In genomic region chr17:10317981-10318551, GRCm38 (mm10) we compare ENCODE assay signal across 8 mouse cellular contexts. TPM values are rescaled to one million over a fixed set of nuclear protein-coding genes. Genes with fewer than 3 reads are reported as not detected.
DNase-seq lines count a peak whose midpoint lies in the region; ATAC-seq and TF ChIP-seq lines count a peak whose summit lies in the region.

No protein-coding gene starts in this region.

- TF ChIP-seq POLR2A in liver, adult 2 months (IDR thresholded peaks at IDR 0.05; ENCODE audit: extremely low read depth, insufficient read depth, low read length), result no peak

- no peaks in the 10 kb centered on the region for H3K9me3 ChIP-seq in forebrain, embryonic 16.5 days (ENCODE audit: control insufficient read depth, low read length)
- no peaks in the 10 kb centered on the region for H3K9me3 ChIP-seq in hindbrain, embryonic 12.5 days (replicated peaks)
- no peaks in the 10 kb centered on the region for H3K9me3 ChIP-seq in midbrain, postnatal 0 days (ENCODE audit: low read length)
- H3K9me3 ChIP-seq in stomach, embryonic 15.5 days, result no peaks in the 10 kb centered on the region

- ATAC-seq in frontal cortex, adult (ENCODE audit: low TSS enrichment), result no peak
- no peak for ATAC-seq in forebrain, embryonic 16.5 days
- ATAC-seq in hindbrain, embryonic 12.5 days (ENCODE audit: low FRiP score), result no peak
- ATAC-seq in midbrain, postnatal 0 days (ENCODE audit: low FRiP score), result no peak
- no peak for ATAC-seq in stomach, embryonic 15.5 days (ENCODE audit: insufficient read depth, low FRiP score, low read depth)

- peaks cover 19% of the 10 kb centered on the region for H3K4me1 ChIP-seq in forebrain, embryonic 16.5 days (replicated peaks; ENCODE audit: control insufficient read depth, insufficient read depth, low read length)
- peaks cover 27% of the 10 kb centered on the region for H3K4me1 ChIP-seq in hindbrain, embryonic 12.5 days
- peaks cover 16% of the 10 kb centered on the region; the same call in 1 of the 2 replicates for H3K4me1 ChIP-seq in liver, adult 2 months (ENCODE audit: control insufficient read depth, insufficient read depth, low read length)
- peaks cover 12% of the 10 kb centered on the region; the same call in 1 of the 2 replicates for H3K4me1 ChIP-seq in midbrain, postnatal 0 days (ENCODE audit: insufficient read depth, low read length)
- peaks cover 3% of the 10 kb centered on the region; the same call in 1 of the 2 replicates for H3K4me1 ChIP-seq in stomach, embryonic 15.5 days

- TF ChIP-seq CTCF in liver, adult 2 months (IDR thresholded peaks at IDR 0.05; ENCODE audit: low read depth, low read length), result no peak
- TF ChIP-seq CTCF in midbrain, postnatal 0 days (IDR thresholded peaks at IDR 0.05), result no peak

- peak overlapping the region; percentile 99 for H3K4me3 ChIP-seq in forebrain, embryonic 16.5 days (replicated peaks; ENCODE audit: low read length)
- H3K4me3 ChIP-seq in hindbrain, embryonic 12.5 days, result peak overlapping the region; percentile 91
- H3K4me3 ChIP-seq in liver, adult 2 months (ENCODE audit: insufficient read depth, low read depth, low read length), result peak overlapping the region; percentile 100
- peak overlapping the region; percentile 89 for H3K4me3 ChIP-seq in midbrain, postnatal 0 days (ENCODE audit: low read depth, low read length)
- peak overlapping the region; percentile 77 for H3K4me3 ChIP-seq in stomach, embryonic 15.5 days (replicated peaks)

- peak overlapping the region; percentile 61 for H3K4me2 ChIP-seq in forebrain, embryonic 16.5 days (ENCODE audit: low read length)
- peak overlapping the region; percentile 57 for H3K4me2 ChIP-seq in hindbrain, embryonic 12.5 days (replicated peaks)
- H3K4me2 ChIP-seq in midbrain, postnatal 0 days (ENCODE audit: low read depth, low read length, poor library complexity, severe bottlenecking), result peak overlapping the region; percentile 52
- H3K4me2 ChIP-seq in stomach, embryonic 15.5 days, result peak overlapping the region; percentile 53

- no peaks in the 10 kb centered on the region for H3K36me3 ChIP-seq in forebrain, embryonic 16.5 days (ENCODE audit: control insufficient read depth, insufficient read depth)
- no peaks in the 10 kb centered on the region for H3K36me3 ChIP-seq in hindbrain, embryonic 12.5 days
- H3K36me3 ChIP-seq in liver, adult 2 months (ENCODE audit: control insufficient read depth, insufficient read depth, low read length), result no peaks in the 10 kb centered on the region
- no peaks in the 10 kb centered on the region for H3K36me3 ChIP-seq in midbrain, postnatal 0 days (ENCODE audit: insufficient read depth, low read length)
- no peaks in the 10 kb centered on the region for H3K36me3 ChIP-seq in stomach, embryonic 15.5 days

- DNase-seq in frontal cortex, postnatal 36 days (ENCODE audit: low spot score in 2 of 2), result peak; percentile 52
- peak; percentile 55 for DNase-seq in cerebellum, adult 11-12 months
- peak; percentile 61 for DNase-seq in liver, adult 2 months (ENCODE audit: extremely low read depth, low read depth, low spot score)
- peak; percentile 46 for DNase-seq in midbrain, postnatal 0 days (ENCODE audit: low spot score)

- peak overlapping the region; percentile 99 for H3K27ac ChIP-seq in forebrain, embryonic 16.5 days (ENCODE audit: low read length)
- H3K27ac ChIP-seq in hindbrain, embryonic 12.5 days, result peak overlapping the region; percentile 99
- peak overlapping the region; percentile 84 for H3K27ac ChIP-seq in liver, adult 2 months (replicated peaks; ENCODE audit: insufficient read depth, low read depth, low read length)
- peak overlapping the region; percentile 97 for H3K27ac ChIP-seq in midbrain, postnatal 0 days (ENCODE audit: low read depth, low read length)
- peak overlapping the region; percentile 99 for H3K27ac ChIP-seq in stomach, embryonic 15.5 days

- under 1% methylated on average over 42 of the region's 46 CpGs for WGBS in forebrain, embryonic 16.5 days
- WGBS in hindbrain, embryonic 12.5 days, result under 1% methylated on average over 40 of the region's 46 CpGs
- under 1% methylated on average over 46 of the region's 46 CpGs for WGBS in liver, adult 2 months
- under 1% methylated on average over 43 of the region's 46 CpGs for WGBS in midbrain, postnatal 0 days
- WGBS in stomach, embryonic 15.5 days, result under 1% methylated on average over 46 of the region's 46 CpGs

- peak overlapping the region; percentile 98 for H3K9ac ChIP-seq in forebrain, embryonic 16.5 days (replicated peaks; ENCODE audit: low read depth, low read length)
- H3K9ac ChIP-seq in hindbrain, embryonic 12.5 days, result peak overlapping the region; percentile 99
- peak overlapping the region; percentile 84 for H3K9ac ChIP-seq in liver, adult 2 months (ENCODE audit: low read depth, low read length)
- H3K9ac ChIP-seq in midbrain, postnatal 0 days (replicated peaks; ENCODE audit: low read length, poor library complexity, severe bottlenecking), result peak overlapping the region; percentile 96
- H3K9ac ChIP-seq in stomach, embryonic 15.5 days, result peak overlapping the region; percentile 96

- H3K27me3 ChIP-seq in forebrain, embryonic 16.5 days (replicated peaks; ENCODE audit: control insufficient read depth, insufficient read depth, low read length), result no peaks in the 10 kb centered on the region
- no peaks in the 10 kb centered on the region for H3K27me3 ChIP-seq in hindbrain, embryonic 12.5 days
- no peaks in the 10 kb centered on the region for H3K27me3 ChIP-seq in liver, adult 2 months (ENCODE audit: control insufficient read depth, insufficient read depth, low read length)
- H3K27me3 ChIP-seq in midbrain, postnatal 0 days (ENCODE audit: insufficient read depth, low read length), result no peaks in the 10 kb centered on the region
- H3K27me3 ChIP-seq in stomach, embryonic 15.5 days (replicated peaks), result no peaks in the 10 kb centered on the region

- peaks cover 11% of the 10 kb centered on the region; the same call in 1 of the 2 replicates for H3K79me2 ChIP-seq in liver, adult 2 months (ENCODE audit: control insufficient read depth, insufficient read depth, low read length)

RNA-seq across cellular contexts. Expression of gene Qk, which starts 1.6 kb away (rescaled TPM):
- polyA plus RNA-seq in forebrain, embryonic 16.5 days (2015; fragmentation: Nextera tagmentation; extraction: Ambion mirVana), result 37.6 and 43.6 TPM in 2 replicates
- 46.8 and 52.4 TPM in 2 replicates for polyA plus RNA-seq in hindbrain, embryonic 12.5 days (2016; fragmentation: Nextera tagmentation; extraction: Ambion mirVana)
- 30.4 and 33.1 TPM in 2 replicates for total RNA-seq in liver, adult 2 months (2014; rRNA removed)
- polyA plus RNA-seq in liver, adult 2 months (2012; rRNA removed), result 52.4 and 58.7 TPM in 2 replicates
- total RNA-seq in midbrain, postnatal 0 days (2014; rRNA removed), result 293 and 297 TPM in 2 replicates
- polyA plus RNA-seq in midbrain, postnatal 0 days (2015; fragmentation: Nextera tagmentation; extraction: Ambion mirVana), result 43.3 and 47.4 TPM in 2 replicates
- 17.2 and 19.1 TPM in 2 replicates for polyA plus RNA-seq in stomach, embryonic 15.5 days (2015; fragmentation: Nextera tagmentation; extraction: Ambion mirVana)
